Mouse (Mus musculus) cerebellum, adult 11 months (tissue): ENCODE results near the gene Fam71e2.

Source experiments
- DNase-seq: peaks from one replicate; pipeline ENCODE4 v3.0.0; 2022

Fam71e2 gene

DNA sequence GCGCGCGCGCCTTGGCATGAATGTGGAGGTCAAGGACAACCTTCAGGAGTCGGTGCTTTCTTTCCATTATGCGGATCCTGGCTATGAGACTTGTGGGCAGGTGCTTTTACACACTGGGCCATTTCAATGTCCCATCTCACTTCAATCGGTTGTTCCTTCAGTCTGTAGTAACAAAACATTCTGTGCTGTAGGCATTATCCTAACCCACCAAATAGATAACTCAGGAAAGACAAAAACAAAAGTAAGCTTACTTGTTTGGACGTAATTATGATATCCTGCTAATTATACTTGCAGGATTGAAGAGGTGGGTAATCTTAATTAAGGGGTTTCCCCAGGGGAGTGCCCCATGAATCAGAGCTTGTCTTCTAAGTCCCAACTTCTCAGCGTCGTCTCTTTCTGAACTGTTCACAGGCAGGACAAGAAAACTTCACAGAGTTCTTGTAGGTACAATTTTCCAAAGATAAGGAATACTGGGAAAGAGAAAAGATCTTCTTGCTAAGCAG lies 32.0 kb downstream of the Fam71e2 start:
- DNase-seq, result no peak

- no peak for DNase-seq
Observed at GRCm38 (mm10) chr7:4732968-4733392, 38.1 kb downstream of the Fam71e2 start.

- DNase-seq, result no peak
Observed at GRCm38 (mm10) chr7:4731090-4731489, 40.0 kb downstream of the Fam71e2 start.

DNA sequence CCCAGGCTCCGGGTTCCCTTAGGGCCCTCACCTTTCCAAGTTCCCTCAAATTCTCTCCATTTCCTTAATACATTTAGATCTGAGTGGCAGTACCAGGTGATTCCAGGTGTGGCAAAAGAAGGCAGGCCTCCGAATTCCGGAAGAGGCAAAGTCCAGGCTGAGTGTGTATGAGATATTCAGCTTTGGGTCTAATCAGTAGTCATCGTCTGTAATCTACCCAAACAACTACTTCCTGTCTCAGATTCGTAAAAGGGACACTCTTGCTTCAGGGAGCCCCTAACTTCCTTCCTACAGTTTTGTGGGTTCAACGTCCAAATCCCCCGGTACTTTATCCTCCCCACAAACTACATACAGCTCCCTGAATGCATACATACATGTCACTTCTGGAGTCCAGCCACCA lies 45.9 kb downstream of the Fam71e2 start, which contains the start of gene Tmem150b:
Gene Tmem150b (minus strand): TSS at position 81 of the 400 bp plus-strand sequence.
- DNase-seq, result no peak

DNA sequence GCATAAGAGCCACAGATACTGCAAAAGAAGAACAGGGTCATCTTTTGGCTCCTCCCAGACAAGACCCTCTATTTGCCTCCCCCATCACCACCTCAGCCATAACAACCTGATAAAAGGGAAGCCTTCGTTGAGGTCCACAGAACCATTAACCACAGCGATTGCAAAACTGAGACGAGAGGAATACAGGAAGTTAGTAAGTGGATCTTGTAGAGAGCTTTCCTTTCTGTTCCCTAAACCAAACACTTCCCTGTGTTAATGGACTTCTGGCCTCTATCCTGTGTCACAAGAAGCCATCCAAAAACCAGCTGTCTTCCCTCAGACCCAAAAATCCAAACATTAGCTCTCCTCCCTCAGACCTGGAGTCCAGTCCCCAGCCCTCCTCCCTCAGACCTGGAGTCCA lies 46.7 kb downstream of the Fam71e2 start:
- DNase-seq, result no peak

GRCm38 (mm10) chr7:4723508-4723907 lies 47.6 kb downstream of the Fam71e2 start:
- peak; percentile 33 for DNase-seq

DNA sequence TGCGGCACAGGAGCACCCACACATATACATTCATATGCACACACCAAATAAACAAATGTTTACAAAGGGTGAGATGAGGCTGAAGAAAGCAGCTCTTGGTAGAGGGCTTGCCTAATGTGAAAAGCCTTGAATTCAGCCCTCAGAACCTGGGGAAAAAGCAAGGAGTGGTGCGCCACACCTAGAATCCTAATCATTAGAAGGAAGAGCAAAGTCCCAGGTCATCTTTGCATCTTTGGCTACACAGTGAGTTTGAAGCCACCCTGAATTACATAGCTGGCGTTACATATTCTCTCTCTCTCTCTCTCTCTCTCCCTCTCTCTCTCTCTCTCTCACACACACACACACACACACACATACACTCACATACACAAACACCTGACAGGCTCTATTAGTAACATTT lies 51.8 kb downstream of the Fam71e2 start:
- DNase-seq, result no peak

- DNase-seq, result no peak
Observed at GRCm38 (mm10) chr7:4716955-4717354, 54.1 kb downstream of the Fam71e2 start.

DNA sequence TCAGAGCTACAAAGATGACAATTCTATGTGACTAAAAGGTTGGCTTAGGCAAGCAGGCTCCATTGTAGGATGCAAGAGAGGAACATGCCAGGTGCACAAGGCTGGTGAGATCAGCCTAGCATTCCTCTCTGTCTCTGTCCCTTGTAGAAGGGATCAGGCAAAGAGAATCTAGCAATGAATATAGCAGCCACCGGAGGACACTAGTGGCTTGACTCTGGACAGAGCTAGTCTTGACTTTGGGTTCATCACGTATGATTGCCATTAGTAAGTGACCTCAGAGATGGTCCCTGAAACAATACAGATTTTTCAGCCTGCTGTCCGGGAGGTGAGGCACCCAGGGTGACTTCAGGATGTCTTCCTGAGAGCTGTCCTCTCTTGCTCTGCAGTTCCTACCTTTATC lies 58.5 kb downstream of the Fam71e2 start:
- no peak for DNase-seq

GRCm38 (mm10) chr7:4705098-4705497 lies 66.0 kb downstream of the Fam71e2 start:
- peak; percentile 42 for DNase-seq
